Mouse (Mus musculus): ENCODE measurements around the gene Grip1. TPM values are rescaled to one million over a fixed set of nuclear protein-coding genes. Genes with fewer than 3 reads are reported as not detected.

Gene Grip1
- total and polyA plus RNA-seq, 2 experiments = under 0.01 to 0.02 TPM

DNA sequence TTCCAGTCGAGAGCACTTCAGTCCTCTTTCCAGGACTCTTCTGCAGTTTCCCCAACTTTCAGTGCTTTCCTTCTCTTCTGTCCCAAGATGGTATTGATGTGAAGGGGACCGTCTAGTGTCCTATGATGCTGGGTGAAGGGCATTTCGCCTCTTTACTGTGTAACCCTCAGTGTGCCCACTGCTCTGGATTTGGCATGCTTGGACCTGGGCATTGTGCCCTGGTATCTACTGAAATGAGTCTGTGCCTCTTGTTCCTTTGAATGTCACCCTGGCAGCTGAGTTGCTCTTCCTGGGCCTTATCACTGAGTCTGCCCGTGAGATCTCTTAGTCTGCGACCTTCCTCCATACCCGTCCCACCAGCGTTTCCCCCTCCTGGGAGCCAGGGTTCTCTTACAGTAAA is 9.7 kb downstream of the Grip1 start:
- Histone ChIP-seq H3K27me3 (ENCODE audit: control insufficient read depth, insufficient read depth, low read length) (no peaks in the 10 kb centered on the region), H3K4me1 (ENCODE audit: control insufficient read depth, insufficient read depth, low read length) (no peaks in the 10 kb centered on the region), H3K9ac (ENCODE audit: low read depth, low read length) (no peak overlapping the region), H3K27ac (replicated peaks; ENCODE audit: insufficient read depth, low read depth, low read length) (no peak overlapping the region), H3K4me3 (ENCODE audit: insufficient read depth, low read depth, low read length) (no peak overlapping the region), H3K36me3 (ENCODE audit: control insufficient read depth, insufficient read depth, low read length) (no peaks in the 10 kb centered on the region), H3K79me2 (ENCODE audit: control insufficient read depth, insufficient read depth, low read length) (0 out of 2 replicates have a peak, but pooled peaks cover 3% of the 10 kb centered on the region)
- WGBS = 80% methylated on average over 7 of the region's 7 CpGs
- DNase-seq (ENCODE audit: extremely low read depth, low read depth, low spot score) = no peak
- TF ChIP-seq CTCF (IDR thresholded peaks at IDR 0.05; ENCODE audit: low read depth, low read length) (no peak), POLR2A (IDR thresholded peaks at IDR 0.05; ENCODE audit: extremely low read depth, insufficient read depth, low read length) (no peak)

DNA sequence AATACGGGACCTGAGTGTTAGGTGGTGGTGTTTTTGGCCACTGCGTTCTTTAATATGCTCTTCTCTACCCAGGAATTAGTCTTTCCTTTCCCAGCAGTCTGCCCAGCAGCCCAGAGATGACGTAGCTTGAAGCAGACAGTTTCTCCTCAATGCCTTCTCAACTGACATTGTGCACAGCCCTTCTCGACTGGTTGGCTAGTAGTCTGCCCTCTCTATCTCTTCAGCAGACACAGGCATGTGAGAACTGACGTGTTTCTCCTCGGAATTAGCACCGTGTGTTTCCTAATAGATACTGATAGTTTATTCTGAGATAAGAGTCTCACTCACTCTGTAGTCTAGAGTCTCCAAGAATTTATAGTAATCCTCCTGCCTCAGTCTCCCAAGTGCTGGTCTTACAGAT is 10.2 kb downstream of the Grip1 start:
- no peaks in the 10 kb centered on the region for H3K4me1 ChIP-seq (ENCODE audit: control insufficient read depth, insufficient read depth, low read length)
- no peak for DNase-seq (ENCODE audit: extremely low read depth, low read depth, low spot score)
- WGBS = 65% methylated on average over 7 of the region's 7 CpGs

DNA sequence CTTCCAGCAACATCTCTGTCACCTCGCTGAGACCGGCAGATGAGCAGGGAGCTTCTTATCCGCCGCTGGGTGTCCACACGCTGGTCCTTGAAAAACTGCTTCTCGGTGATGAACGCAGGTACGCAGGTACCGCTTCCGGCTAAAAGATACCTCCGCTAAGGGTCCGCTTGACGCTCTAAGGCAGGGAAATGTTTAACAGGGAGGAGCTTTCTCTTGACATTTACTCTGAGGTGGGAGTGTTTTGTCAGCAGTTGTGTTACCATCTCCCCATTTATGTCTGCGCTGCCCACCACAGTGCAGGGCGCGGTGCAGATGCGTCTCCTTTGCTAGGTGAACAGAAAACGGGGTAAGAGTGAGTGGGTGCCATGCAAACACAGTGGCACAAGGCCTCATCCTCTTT is 14.3 kb downstream of the Grip1 start:
- no peak for DNase-seq (ENCODE audit: extremely low read depth, low read depth, low spot score)
- 89% methylated on average over 18 of the region's 18 CpGs for WGBS
- H3K27me3 ChIP-seq (ENCODE audit: control insufficient read depth, insufficient read depth, low read length) = no peaks in the 10 kb centered on the region
- H3K36me3 ChIP-seq (ENCODE audit: control insufficient read depth, insufficient read depth, low read length) = no peaks in the 10 kb centered on the region
- H3K9ac ChIP-seq (ENCODE audit: low read depth, low read length) = no peak overlapping the region
- no peak overlapping the region for H3K4me3 ChIP-seq (ENCODE audit: insufficient read depth, low read depth, low read length)
- H3K4me1 ChIP-seq (ENCODE audit: control insufficient read depth, insufficient read depth, low read length) = no peaks in the 10 kb centered on the region
- no peak overlapping the region for H3K27ac ChIP-seq (replicated peaks; ENCODE audit: insufficient read depth, low read depth, low read length)
- no peak for TF ChIP-seq CTCF (IDR thresholded peaks at IDR 0.05; ENCODE audit: low read depth, low read length)
- TF ChIP-seq POLR2A (IDR thresholded peaks at IDR 0.05; ENCODE audit: extremely low read depth, insufficient read depth, low read length) = no peak
- H3K79me2 ChIP-seq (ENCODE audit: control insufficient read depth, insufficient read depth, low read length) = no peaks in the 10 kb centered on the region

More for the DNA sequence above, 10.2 kb downstream of the Grip1 start:
- Histone ChIP-seq H3K9ac (ENCODE audit: low read depth, low read length) (no peak overlapping the region), H3K79me2 (ENCODE audit: control insufficient read depth, insufficient read depth, low read length) (0 out of 2 replicates have a peak, but pooled peaks cover 3% of the 10 kb centered on the region), H3K27ac (replicated peaks; ENCODE audit: insufficient read depth, low read depth, low read length) (no peak overlapping the region), H3K36me3 (ENCODE audit: control insufficient read depth, insufficient read depth, low read length) (no peaks in the 10 kb centered on the region), H3K4me3 (ENCODE audit: insufficient read depth, low read depth, low read length) (no peak overlapping the region), H3K27me3 (ENCODE audit: control insufficient read depth, insufficient read depth, low read length) (no peaks in the 10 kb centered on the region)
- no peak for TF ChIP-seq CTCF (IDR thresholded peaks at IDR 0.05; ENCODE audit: low read depth, low read length)
- no peak for TF ChIP-seq POLR2A (IDR thresholded peaks at IDR 0.05; ENCODE audit: extremely low read depth, insufficient read depth, low read length)

DNA sequence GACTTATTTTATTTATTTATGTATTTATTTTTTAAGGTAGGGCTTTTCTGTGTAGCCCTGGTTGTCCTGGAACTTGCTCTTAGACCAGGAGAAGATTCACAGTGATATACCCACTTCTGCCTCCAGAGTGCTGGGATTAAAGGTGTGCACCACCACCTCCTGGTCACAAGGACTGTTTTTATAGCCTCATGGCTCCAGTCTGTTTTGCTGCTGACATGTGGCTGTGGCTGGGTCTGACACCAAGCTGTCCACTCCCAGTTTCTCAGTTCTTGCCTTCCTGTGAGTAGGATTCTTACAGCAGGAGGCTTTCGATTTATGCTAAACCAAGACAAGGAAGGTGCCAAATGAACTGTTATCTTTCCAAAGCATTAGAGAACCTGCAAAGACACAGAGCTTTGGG is 16.5 kb downstream of the Grip1 start:
- H3K9ac ChIP-seq (ENCODE audit: low read depth, low read length) = no peak overlapping the region
- no peak overlapping the region for H3K27ac ChIP-seq (replicated peaks; ENCODE audit: insufficient read depth, low read depth, low read length)
- DNase-seq (ENCODE audit: extremely low read depth, low read depth, low spot score) = no peak
- no peak for TF ChIP-seq CTCF (IDR thresholded peaks at IDR 0.05; ENCODE audit: low read depth, low read length)
- H3K79me2 ChIP-seq (ENCODE audit: control insufficient read depth, insufficient read depth, low read length) = no peaks in the 10 kb centered on the region
- H3K27me3 ChIP-seq (ENCODE audit: control insufficient read depth, insufficient read depth, low read length) = no peaks in the 10 kb centered on the region
- 84% methylated on average over 1 of the region's 1 CpGs for WGBS
- no peaks in the 10 kb centered on the region for H3K4me1 ChIP-seq (ENCODE audit: control insufficient read depth, insufficient read depth, low read length)
- no peak overlapping the region for H3K4me3 ChIP-seq (ENCODE audit: insufficient read depth, low read depth, low read length)
- no peaks in the 10 kb centered on the region for H3K36me3 ChIP-seq (ENCODE audit: control insufficient read depth, insufficient read depth, low read length)

DNA sequence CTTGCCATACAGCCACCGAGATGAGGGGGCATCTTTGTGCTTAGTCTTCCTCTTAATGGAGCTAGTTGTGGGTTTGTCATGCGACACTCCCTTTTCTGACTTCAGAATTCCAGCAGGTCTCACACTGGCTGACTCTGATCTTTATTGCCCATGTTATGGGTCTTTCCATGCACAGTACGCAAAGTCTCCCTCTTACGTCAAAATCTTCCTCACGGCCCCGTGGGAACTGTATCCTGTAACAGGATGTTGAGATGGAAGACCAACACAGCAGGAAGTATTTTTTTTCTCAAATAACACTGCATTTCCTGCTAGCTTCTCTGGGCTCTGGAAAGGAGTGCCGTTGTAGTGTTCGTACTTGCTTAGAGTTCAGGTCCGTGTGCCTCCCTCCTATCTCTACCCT is 21.5 kb downstream of the Grip1 start:
- H3K4me3 ChIP-seq (ENCODE audit: insufficient read depth, low read depth, low read length) = no peak overlapping the region
- TF ChIP-seq CTCF (IDR thresholded peaks at IDR 0.05; ENCODE audit: low read depth, low read length) (no peak), POLR2A (IDR thresholded peaks at IDR 0.05; ENCODE audit: extremely low read depth, insufficient read depth, low read length) (no peak)
- no peak overlapping the region for H3K27ac ChIP-seq (replicated peaks; ENCODE audit: insufficient read depth, low read depth, low read length)
- no peak for DNase-seq (ENCODE audit: extremely low read depth, low read depth, low spot score)
- H3K9ac ChIP-seq (ENCODE audit: low read depth, low read length) = no peak overlapping the region
- 75% methylated on average over 9 of the region's 9 CpGs for WGBS
- H3K27me3 ChIP-seq (ENCODE audit: control insufficient read depth, insufficient read depth, low read length) = no peaks in the 10 kb centered on the region
- no peaks in the 10 kb centered on the region for H3K79me2 ChIP-seq (ENCODE audit: control insufficient read depth, insufficient read depth, low read length)
- no peaks in the 10 kb centered on the region for H3K36me3 ChIP-seq (ENCODE audit: control insufficient read depth, insufficient read depth, low read length)
- no peaks in the 10 kb centered on the region for H3K4me1 ChIP-seq (ENCODE audit: control insufficient read depth, insufficient read depth, low read length)

DNA sequence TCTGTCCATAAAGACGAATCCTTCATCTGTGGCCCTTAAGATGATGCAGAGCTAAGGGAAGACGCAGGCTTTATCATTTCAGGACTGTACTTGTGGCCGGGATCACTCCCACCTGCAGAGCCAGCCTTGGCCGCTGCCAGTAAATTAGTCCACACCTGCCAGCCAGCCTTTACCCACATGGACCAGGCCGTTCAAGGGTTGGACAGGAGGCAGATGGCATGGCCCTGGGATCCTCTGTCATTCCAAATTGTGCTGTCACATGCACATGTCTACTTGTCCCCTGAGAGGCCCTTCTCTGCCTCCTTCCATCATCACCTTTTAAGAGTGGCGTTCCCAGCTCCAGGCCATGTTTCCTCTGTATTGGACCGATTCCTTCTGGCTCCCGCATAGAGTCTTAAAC is 24.0 kb downstream of the Grip1 start:
- Histone ChIP-seq H3K79me2 (ENCODE audit: control insufficient read depth, insufficient read depth, low read length) (no peaks in the 10 kb centered on the region), H3K36me3 (ENCODE audit: control insufficient read depth, insufficient read depth, low read length) (no peaks in the 10 kb centered on the region), H3K27ac (replicated peaks; ENCODE audit: insufficient read depth, low read depth, low read length) (no peak overlapping the region), H3K9ac (ENCODE audit: low read depth, low read length) (no peak overlapping the region), H3K4me3 (ENCODE audit: insufficient read depth, low read depth, low read length) (no peak overlapping the region), H3K4me1 (ENCODE audit: control insufficient read depth, insufficient read depth, low read length) (no peaks in the 10 kb centered on the region), H3K27me3 (ENCODE audit: control insufficient read depth, insufficient read depth, low read length) (no peaks in the 10 kb centered on the region)
- DNase-seq (ENCODE audit: extremely low read depth, low read depth, low spot score) = no peak
- no peak for TF ChIP-seq POLR2A (IDR thresholded peaks at IDR 0.05; ENCODE audit: extremely low read depth, insufficient read depth, low read length)
- TF ChIP-seq CTCF (IDR thresholded peaks at IDR 0.05; ENCODE audit: low read depth, low read length) = no peak
- WGBS = 92% methylated on average over 8 of the region's 8 CpGs

Data from liver, adult 2 months (tissue).